Mouse (Mus musculus): ENCODE data around the gene Fignl1. TPM values are rescaled to one million over a fixed set of nuclear protein-coding genes. Genes with fewer than 3 reads are reported as not detected.

Gene Fignl1
- total RNA-seq, 2 experiments from 2014 or later: 5.6 to 6.7 TPM

- DNase-seq: no peak
- intact Hi-C loops (cut with DNase I): loop anchor here (10.0 kb wide), 1 partner anchor 386 kb away; no protein-coding TSS in a partner anchor
Measured at GRCm38 (mm10) chr11:11818797-11819196, 10.0 kb upstream of the Fignl1 start.

GRCm38 (mm10) chr11:11815737-11816136 is 7.0 kb upstream of the Fignl1 start:
- intact Hi-C loops (cut with DNase I): loop anchor here (10.0 kb wide), 1 partner anchor 389 kb away; no protein-coding TSS in a partner anchor
- DNase-seq: no peak

- intact Hi-C loops (cut with DNase I): loop anchor here (1.0 to 10.0 kb wide), 3 partner anchors 161 to 730 kb away; no protein-coding TSS in a partner anchor
- peak; percentile 84 to 87 for DNase-seq
Measured at GRCm38 (mm10) chr11:11811906-11812480, 3.2 kb upstream of the Fignl1 start.

GRCm38 (mm10) chr11:11809404-11810175 is 828 bp upstream of the Fignl1 start:
- intact Hi-C loops (cut with DNase I): loop anchor here (2.0 to 10.0 kb wide), 3 partner anchors 395 to 733 kb away; no protein-coding TSS in a partner anchor
- DNase-seq: no peak

DNA sequence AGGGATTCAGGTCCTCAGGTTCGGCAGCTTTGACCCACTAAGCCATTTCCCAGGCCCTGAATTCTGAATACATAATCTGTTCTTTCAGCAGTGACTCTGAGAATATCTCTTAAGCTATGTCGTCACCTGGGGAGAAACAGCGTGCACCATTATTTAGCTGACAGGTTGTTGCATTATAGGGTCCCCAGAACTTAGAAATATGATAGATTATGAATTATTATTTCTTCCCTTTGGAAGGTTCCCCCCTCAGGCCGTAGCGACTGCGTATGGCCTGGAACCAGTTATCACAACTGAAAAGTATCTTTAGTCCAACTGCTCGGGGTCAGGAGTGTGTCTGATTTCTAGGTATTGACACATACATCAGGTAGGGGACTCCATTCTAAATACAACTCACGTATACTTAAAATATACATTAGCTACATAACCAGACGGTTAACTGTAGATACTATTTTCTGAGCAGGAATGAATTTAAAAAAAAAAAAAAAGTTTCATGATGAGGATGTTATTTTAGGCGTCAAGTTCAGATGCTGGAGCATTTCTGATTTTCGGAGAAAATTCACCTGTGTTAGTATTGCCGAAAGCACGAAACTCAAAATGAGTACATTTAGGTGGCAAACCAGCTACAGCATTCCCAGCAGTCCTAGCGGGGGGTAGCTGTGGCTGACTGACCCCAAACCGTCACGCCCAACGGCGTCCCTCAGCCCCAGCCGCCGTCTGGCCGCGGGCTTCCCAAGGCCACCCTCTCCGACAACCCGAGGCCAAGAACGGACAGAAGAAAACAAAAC is 535 bp downstream of the Fignl1 start:
- DNase-seq: no peak
- intact Hi-C loops (cut with DNase I): loop anchor here (2.0 kb wide), 1 partner anchor 483 kb away; no protein-coding TSS in a partner anchor

- no peak for DNase-seq
- intact Hi-C loops (cut with DNase I): no loop called here
Measured at GRCm38 (mm10) chr11:11805951-11806350, 2.8 kb downstream of the Fignl1 start.

- intact Hi-C loops (cut with DNase I): no loop called here
- no peak for DNase-seq
Measured at GRCm38 (mm10) chr11:11804421-11804820, 4.3 kb downstream of the Fignl1 start.

DNA sequence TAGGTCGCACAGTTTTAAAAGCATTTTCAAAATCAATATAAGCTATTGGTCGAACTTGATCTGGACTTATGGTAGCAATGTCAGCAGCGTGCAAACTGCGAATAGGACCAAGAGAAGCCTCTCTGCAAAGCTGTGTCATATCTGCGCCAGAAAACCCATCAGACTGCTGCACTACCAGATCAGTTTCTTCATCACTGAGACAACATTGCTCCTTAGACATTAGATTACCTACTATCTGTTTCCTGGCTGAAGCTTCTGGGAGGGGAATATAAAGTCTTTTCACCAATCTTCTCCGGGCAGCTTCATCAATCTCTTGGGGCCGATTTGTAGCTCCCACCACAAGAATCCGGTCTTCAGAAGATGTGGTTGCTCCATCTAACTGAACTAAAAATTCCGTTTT is 7.7 kb downstream of the Fignl1 start:
- intact Hi-C loops (cut with DNase I): no loop called here
- DNase-seq: no peak

GRCm38 (mm10) chr11:11800304-11800703 is 8.5 kb downstream of the Fignl1 start:
- intact Hi-C loops (cut with DNase I): no loop called here
- DNase-seq: no peak

- no peak for DNase-seq
- intact Hi-C loops (cut with DNase I): no loop called here
Measured at GRCm38 (mm10) chr11:11798690-11799089, 10.1 kb downstream of the Fignl1 start.

- no peak for DNase-seq
- intact Hi-C loops (cut with DNase I): no loop called here
Measured at GRCm38 (mm10) chr11:11794626-11795025, 14.1 kb downstream of the Fignl1 start.

DNA sequence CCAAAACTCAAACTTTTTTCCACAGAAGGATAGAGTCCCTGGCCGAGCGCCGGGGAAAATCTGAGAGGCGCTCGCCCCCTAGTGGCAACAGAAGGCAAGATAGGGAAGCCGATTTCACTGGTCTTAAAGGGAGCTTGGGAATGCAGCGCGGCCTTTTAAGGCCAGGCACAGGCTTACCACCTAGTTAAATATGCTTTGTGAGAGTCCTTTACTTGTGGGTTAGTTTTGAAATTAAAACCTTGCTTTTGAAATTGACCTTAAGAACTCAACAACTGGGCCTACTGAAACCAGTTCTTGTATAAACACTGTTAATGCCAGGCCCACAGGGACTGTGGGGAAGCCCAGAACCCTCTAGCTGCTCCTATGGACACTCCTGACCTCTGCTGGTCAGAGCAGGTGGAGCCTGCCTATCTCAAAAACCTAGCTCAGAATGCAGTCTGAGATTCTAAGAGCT is 20.2 kb downstream of the Fignl1 start:
- DNase-seq: peak; percentile 83 to 88
- intact Hi-C loops (cut with DNase I): loop anchor here (1.0 to 2.0 kb wide), 3 partner anchors 231 to 328 kb away; no protein-coding TSS in a partner anchor

DNA sequence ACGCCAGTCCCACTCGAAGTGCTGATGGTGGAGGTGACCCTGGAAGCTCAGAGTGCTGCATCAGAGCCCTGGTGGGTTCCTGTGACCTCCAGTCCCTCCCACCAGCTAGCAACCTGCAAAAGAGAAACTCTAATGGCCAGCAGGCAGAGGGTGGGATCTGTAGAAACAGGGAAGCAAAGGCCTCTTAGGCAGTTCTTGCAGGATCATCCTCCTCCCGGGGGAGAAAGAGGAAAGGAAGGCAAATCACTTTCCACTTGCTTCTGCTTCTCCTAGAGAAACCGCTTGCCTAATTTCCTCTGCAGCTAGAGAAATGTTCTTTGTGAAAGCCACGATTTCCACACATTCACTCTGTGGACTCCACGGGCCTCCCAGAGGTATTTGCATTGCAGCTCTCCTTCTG is 23.3 kb downstream of the Fignl1 start:
- no peak for DNase-seq
- intact Hi-C loops (cut with DNase I): no loop called here

- intact Hi-C loops (cut with DNase I): no loop called here
- DNase-seq: no peak
Measured at GRCm38 (mm10) chr11:11781728-11782127, 27.0 kb downstream of the Fignl1 start.

GRCm38 (mm10) chr11:11778345-11778744 is 30.4 kb downstream of the Fignl1 start:
- intact Hi-C loops (cut with DNase I): no loop called here
- DNase-seq: no peak

DNA sequence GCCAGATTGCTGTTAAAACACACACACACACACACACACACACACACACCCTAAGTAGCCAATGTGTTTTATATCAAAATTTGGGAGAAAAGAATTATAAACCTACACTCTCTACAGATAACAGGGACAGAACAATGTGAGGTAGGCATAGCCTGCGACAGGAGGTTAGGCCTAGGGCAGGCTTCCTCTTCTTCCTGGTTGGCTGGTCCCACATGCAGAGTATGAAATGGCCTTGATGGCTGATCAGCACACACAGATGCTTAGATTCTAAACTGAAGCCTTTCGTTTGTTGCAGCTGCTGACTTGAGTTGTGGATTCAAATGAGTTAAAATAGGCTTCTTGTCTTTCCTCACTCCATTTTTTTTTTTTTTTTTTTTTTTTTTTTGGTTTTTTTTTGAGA is 31.0 kb downstream of the Fignl1 start:
- no peak for DNase-seq
- intact Hi-C loops (cut with DNase I): no loop called here

GRCm38 (mm10) chr11:11777246-11777645 is 31.5 kb downstream of the Fignl1 start:
- no peak for DNase-seq
- intact Hi-C loops (cut with DNase I): no loop called here

DNA sequence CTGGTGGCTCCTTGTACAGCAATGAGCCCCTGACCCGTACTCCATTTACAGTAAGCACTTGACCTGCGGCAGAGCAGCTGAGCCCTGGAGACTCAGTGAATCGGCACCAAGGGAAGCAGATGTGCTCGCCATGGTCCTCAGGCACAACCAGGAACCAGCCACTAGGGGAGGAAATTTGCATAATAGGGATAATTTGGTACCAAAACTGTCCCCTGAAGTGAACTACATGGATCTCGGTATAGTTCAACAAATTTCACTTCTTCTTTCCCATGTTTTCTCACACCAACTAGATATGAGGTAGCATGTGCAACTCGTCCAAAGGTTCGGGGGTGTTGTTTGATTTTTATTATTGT is 32.0 kb downstream of the Fignl1 start:
- DNase-seq: no peak
- intact Hi-C loops (cut with DNase I): no loop called here

DNA sequence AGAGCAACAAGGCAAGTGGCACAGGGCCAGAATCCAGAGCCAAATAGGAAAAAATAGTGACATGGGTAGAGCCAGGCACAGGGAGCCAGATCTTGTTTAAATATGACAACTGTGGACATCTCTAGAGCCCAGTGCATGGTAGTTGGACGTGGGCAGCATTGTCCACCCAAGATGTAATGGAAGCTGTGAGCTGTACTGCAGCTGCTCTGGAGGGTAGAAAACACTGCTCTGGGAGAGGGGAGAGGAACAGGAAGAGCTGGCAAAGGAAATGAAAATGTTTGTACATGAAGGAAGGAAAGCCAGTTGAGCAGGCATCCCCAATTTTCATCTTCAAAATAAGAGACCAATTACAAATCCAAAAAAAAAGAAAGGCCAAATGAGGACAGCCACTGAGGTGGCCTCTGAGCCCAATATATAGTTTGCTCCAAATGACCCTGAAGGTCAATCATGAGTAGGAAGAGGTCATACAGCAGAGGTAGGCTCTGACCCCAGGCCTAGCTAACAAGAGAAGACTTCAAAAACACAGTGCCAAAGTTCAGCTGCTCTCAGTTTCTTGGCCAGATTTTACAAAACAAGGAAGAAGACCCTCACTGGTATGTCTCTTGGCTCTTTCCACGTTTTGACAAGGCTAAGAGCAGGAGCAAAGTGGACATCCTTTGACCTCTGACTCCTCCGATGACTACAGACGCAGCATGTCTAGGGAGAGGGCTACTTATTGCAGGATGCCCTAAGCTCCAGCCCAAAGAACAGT is 32.5 kb downstream of the Fignl1 start:
- intact Hi-C loops (cut with DNase I): no loop called here
- no peak for DNase-seq

DNA sequence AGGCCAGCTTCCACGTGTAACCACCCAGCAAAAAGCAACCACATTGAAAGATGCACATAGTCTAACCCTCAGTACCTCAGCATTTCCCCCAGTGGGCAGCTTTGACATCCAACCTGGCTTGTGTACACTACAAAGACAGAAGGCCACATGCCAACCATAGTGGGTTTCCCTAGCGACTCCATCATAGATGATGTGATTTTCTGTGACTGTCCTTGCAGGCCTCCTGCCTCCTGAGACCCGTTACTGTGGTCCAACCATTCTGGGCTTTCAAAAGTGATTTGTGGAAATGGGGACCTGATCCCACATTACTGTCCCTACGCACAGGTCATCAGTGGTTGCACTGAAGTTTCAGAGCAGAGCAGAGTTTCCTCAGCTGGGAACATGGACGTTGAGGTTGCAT is 33.9 kb downstream of the Fignl1 start:
- no peak for DNase-seq
- intact Hi-C loops (cut with DNase I): no loop called here

- no peak for DNase-seq
- intact Hi-C loops (cut with DNase I): no loop called here
Measured at GRCm38 (mm10) chr11:11774384-11774783, 34.4 kb downstream of the Fignl1 start.
